Mouse (Mus musculus) adrenal gland, postnatal 0 days (tissue): ENCODE measurements around the gene Olfr620. TPM values are rescaled to one million over a fixed set of nuclear protein-coding genes. Genes with fewer than 3 reads are reported as not detected.

Source experiments
- microRNA-seq: library from miRNA; unstranded; fragments of <30 nt; microRNA quantifications from one replicate; pipeline ENCODE4, GENCODE M21; 2016; ENCODE audit warnings: borderline replicate concordance; ENCODE audit not compliant: insufficient number of aligned reads
- polyA plus RNA-seq: library from polyadenylated mRNA; unstranded; fragments of >200 nt; fragmentation: Nextera tagmentation; extraction: Ambion mirVana; gene quantifications from 2 replicates; pipeline ENCODE4 v1.2.1, GENCODE M21; 2015

Olfr620 gene
- polyA plus RNA-seq, result not detected in 2 replicates

GRCm38 (mm10) chr7:103612434-103612833, at the start of gene Olfr620:
Gene Olfr620 (minus strand): TSS chr7:103612534.

GRCm38 (mm10) chr7:103642602-103643001, 30.3 kb upstream of the Olfr620 start, which contains the start of gene Olfr622:
Gene Olfr622 (minus strand): TSS chr7:103642702.

GRCm38 (mm10) chr7:103600275-103600674, 12.1 kb downstream of the Olfr620 start, which contains the start of gene Olfr619:
Gene Olfr619 (plus strand): TSS chr7:103600575.

GRCm38 (mm10) chr7:103589803-103590202, 22.5 kb downstream of the Olfr620 start, which contains the start of gene Olfr618:
Gene Olfr618 (plus strand): TSS chr7:103590103.

GRCm38 (mm10) chr7:103572761-103573160, 39.6 kb downstream of the Olfr620 start, which contains the start of gene Olfr617:
Gene Olfr617 (plus strand): TSS chr7:103573061.

GRCm38 (mm10) chr7:103569043-103569442, 43.3 kb downstream of the Olfr620 start, which contains the start of gene Olfr616:
Gene Olfr616 (minus strand): TSS chr7:103569143.

GRCm38 (mm10) chr7:103555779-103556178, 56.6 kb downstream of the Olfr620 start, which contains the start of gene Olfr615:
Gene Olfr615 (plus strand): TSS chr7:103556079.

Small RNA genes within 50 kb of the gene (microRNA-seq; reads per million reads assigned to microRNA genes)
- gene Gm26506, result not detected

Other genes with a start within 250 kb of the Olfr620 start
- gene Olfr601, start 249.9 kb downstream of the Olfr620 start, polyA plus RNA-seq, result not detected in 2 replicates
- not detected in 2 replicates for gene Olfr603, start 226.4 kb downstream of the Olfr620 start, polyA plus RNA-seq
- gene Usp17lc, start 197.5 kb downstream of the Olfr620 start, polyA plus RNA-seq, result not detected in 2 replicates
- not detected in 2 replicates for gene Olfr605, start 167.1 kb downstream of the Olfr620 start, polyA plus RNA-seq
- gene Olfr606, start 163.5 kb downstream of the Olfr620 start, polyA plus RNA-seq, result not detected in 2 replicates
- gene Olfr607, start 148.4 kb downstream of the Olfr620 start, polyA plus RNA-seq, result not detected in 2 replicates
- gene Olfr608, start 142.7 kb downstream of the Olfr620 start, polyA plus RNA-seq, result not detected in 2 replicates
- not detected in 2 replicates for gene Olfr609, start 114.5 kb downstream of the Olfr620 start, polyA plus RNA-seq
- gene Olfr610, start 100.4 kb downstream of the Olfr620 start, polyA plus RNA-seq, result not detected in 2 replicates
- gene Olfr611, start 91.7 kb downstream of the Olfr620 start, polyA plus RNA-seq, result not detected in 2 replicates
- not detected in 2 replicates for gene Olfr612, start 69.8 kb downstream of the Olfr620 start, polyA plus RNA-seq
- gene Olfr613, start 64.5 kb downstream of the Olfr620 start, polyA plus RNA-seq, result not detected in 2 replicates
- not detected in 2 replicates for gene Olfr615, start 56.5 kb downstream of the Olfr620 start, polyA plus RNA-seq
- gene Olfr616, start 43.4 kb downstream of the Olfr620 start, polyA plus RNA-seq, result not detected in 2 replicates
- not detected in 2 replicates for gene Olfr617, start 39.5 kb downstream of the Olfr620 start, polyA plus RNA-seq
- not detected in 2 replicates for gene Olfr618, start 22.4 kb downstream of the Olfr620 start, polyA plus RNA-seq
- not detected in 2 replicates for gene Olfr619, start 12.0 kb downstream of the Olfr620 start, polyA plus RNA-seq
- gene Olfr622, start 30.2 kb upstream of the Olfr620 start, polyA plus RNA-seq, result not detected in 2 replicates
- not detected in 2 replicates for gene Olfr623, start 51.2 kb upstream of the Olfr620 start, polyA plus RNA-seq
- 0.06 TPM in 1 of 2 replicates, not detected in the other for gene Olfr624, start 58.7 kb upstream of the Olfr620 start, polyA plus RNA-seq
- not detected in 2 replicates for gene Olfr625-ps1, start 70.2 kb upstream of the Olfr620 start, polyA plus RNA-seq
- not detected in 2 replicates for gene Olfr243, start 102.1 kb upstream of the Olfr620 start, polyA plus RNA-seq
- not detected in 2 replicates for gene Olfr628, start 117.8 kb upstream of the Olfr620 start, polyA plus RNA-seq
- not detected in 2 replicates for gene Olfr629, start 132.4 kb upstream of the Olfr620 start, polyA plus RNA-seq
- not detected in 2 replicates for gene Olfr630, start 144.8 kb upstream of the Olfr620 start, polyA plus RNA-seq
- not detected in 2 replicates for gene Olfr69, start 159.1 kb upstream of the Olfr620 start, polyA plus RNA-seq
- gene Olfr68, start 167.2 kb upstream of the Olfr620 start, polyA plus RNA-seq, result not detected in 2 replicates
- gene Olfr67, start 179.3 kb upstream of the Olfr620 start, polyA plus RNA-seq, result not detected in 2 replicates
- 3,147 and 3,744 TPM in 2 replicates for gene Hbb-bt, start 201.5 kb upstream of the Olfr620 start, polyA plus RNA-seq
- 10,926 and 17,452 TPM in 2 replicates for gene Hbb-bs, start 215.6 kb upstream of the Olfr620 start, polyA plus RNA-seq
- gene Hbb-bh2, start 228.0 kb upstream of the Olfr620 start, polyA plus RNA-seq, result not detected in 2 replicates
- gene Hbb-bh1, start 230.6 kb upstream of the Olfr620 start, polyA plus RNA-seq, result 0.39 TPM in 1 of 2 replicates, not detected in the other
- gene Hbb-y, start 240.7 kb upstream of the Olfr620 start, polyA plus RNA-seq, result 2.0 and 5.8 TPM in 2 replicates